Mouse (Mus musculus): ENCODE measurements around the gene Apip. TPM values are rescaled to one million over a fixed set of nuclear protein-coding genes. Genes with fewer than 3 reads are reported as not detected.
A peak's percentile ranks its signal among the peaks of the same experiment; 100 is the strongest.

Gene Apip
- 10 to 100 TPM; 18.8 to 25.9 TPM for total RNA-seq (2021)
- long read RNA-seq, experiment 1, partial matches to known transcripts: 5 of 14 reads
- long read RNA-seq, experiment 1, other reads (novel, unspliced or antisense): 3 of 14 reads
- long read RNA-seq, experiment 2, partial matches to known transcripts: 4 of 4 reads
- long read RNA-seq, experiment 2, other reads (novel, unspliced or antisense): 0 of 4 reads

GRCm38 (mm10) chr2:103073219-103073982, at the start of gene Apip, which contains the start of gene Pdhx:
Gene Apip, plus strand, starts transcription at chr2:103073675.
Gene Pdhx, minus strand, starts transcription at chr2:103073513.
- Histone ChIP-seq H3K4me3 (peak within 1 kb of the TSS; percentile 69), H3K27ac (peak within 1 kb of the TSS; percentile 83)
- peak; percentile 99 to 100 for DNase-seq (ENCODE audit: extremely low spot score in 1 of 2, low spot score in 2 of 2)
- intact Hi-C loops (cut with DNase I): loop anchor here (10.0 kb wide), 1 partner anchor 479 kb away; no protein-coding TSS in a partner anchor
- TF ChIP-seq CTCF (IDR thresholded peaks at IDR 0.05): no peak

- intact Hi-C loops (cut with DNase I): no loop called here
- H3K4me3 ChIP-seq: no peak overlapping the region
- no peak overlapping the region for H3K27ac ChIP-seq
- DNase-seq (ENCODE audit: extremely low spot score in 1 of 2, low spot score in 2 of 2): no peak
- no peak for TF ChIP-seq CTCF (IDR thresholded peaks at IDR 0.05)
These were observed 35.6 kb upstream of the Apip start for GRCm38 (mm10) chr2:103037831-103038230.

GRCm38 (mm10) chr2:103040896-103041295, 32.6 kb upstream of the Apip start:
- no peak for DNase-seq (ENCODE audit: extremely low spot score in 1 of 2, low spot score in 2 of 2)
- no peak overlapping the region for H3K27ac ChIP-seq
- no peak overlapping the region for H3K4me3 ChIP-seq
- no peak for TF ChIP-seq CTCF (IDR thresholded peaks at IDR 0.05)
- intact Hi-C loops (cut with DNase I): no loop called here

GRCm38 (mm10) chr2:103045286-103045685, 28.2 kb upstream of the Apip start:
- no peak for DNase-seq (ENCODE audit: extremely low spot score in 1 of 2, low spot score in 2 of 2)
- no peak for TF ChIP-seq CTCF (IDR thresholded peaks at IDR 0.05)
- intact Hi-C loops (cut with DNase I): no loop called here
- Histone ChIP-seq H3K4me3 (no peak overlapping the region), H3K27ac (no peak overlapping the region)

GRCm38 (mm10) chr2:103051937-103052893, 21.3 kb upstream of the Apip start:
- H3K4me3 ChIP-seq: no peak overlapping the region
- intact Hi-C loops (cut with DNase I): no loop called here
- no peak for DNase-seq (ENCODE audit: extremely low spot score in 1 of 2, low spot score in 2 of 2)

GRCm38 (mm10) chr2:103055820-103056219, 17.7 kb upstream of the Apip start:
- DNase-seq (ENCODE audit: extremely low spot score in 1 of 2, low spot score in 2 of 2): no peak
- Histone ChIP-seq H3K27ac (no peak overlapping the region), H3K4me3 (no peak overlapping the region)
- no peak for TF ChIP-seq CTCF (IDR thresholded peaks at IDR 0.05)
- intact Hi-C loops (cut with DNase I): no loop called here

More at GRCm38 (mm10) chr2:103051937-103052893, 21.3 kb upstream of the Apip start:
- no peak overlapping the region for H3K27ac ChIP-seq
- no peak for TF ChIP-seq CTCF (IDR thresholded peaks at IDR 0.05)

GRCm38 (mm10) chr2:103058266-103058665, 15.2 kb upstream of the Apip start:
- no peak overlapping the region for H3K4me3 ChIP-seq
- DNase-seq (ENCODE audit: extremely low spot score in 1 of 2, low spot score in 2 of 2): no peak
- no peak overlapping the region for H3K27ac ChIP-seq
- no peak for TF ChIP-seq CTCF (IDR thresholded peaks at IDR 0.05)
- intact Hi-C loops (cut with DNase I): no loop called here

- peak; percentile 65 for TF ChIP-seq CTCF (IDR thresholded peaks at IDR 0.05)
- Histone ChIP-seq H3K4me3 (no peak overlapping the region), H3K27ac (no peak overlapping the region)
- intact Hi-C loops (cut with DNase I): loop anchor here (5.0 kb wide), 2 partner anchors 261 to 386 kb away; no protein-coding TSS in a partner anchor
- DNase-seq (ENCODE audit: extremely low spot score in 1 of 2, low spot score in 2 of 2): no peak
These were observed 10.6 kb upstream of the Apip start for GRCm38 (mm10) chr2:103062865-103063264.

GRCm38 (mm10) chr2:103066683-103067551, 6.6 kb upstream of the Apip start:
- intact Hi-C loops (cut with DNase I): no loop called here
- TF ChIP-seq CTCF (IDR thresholded peaks at IDR 0.05): no peak
- no peak for DNase-seq (ENCODE audit: extremely low spot score in 1 of 2, low spot score in 2 of 2)
- H3K27ac ChIP-seq: no peak overlapping the region
- no peak overlapping the region for H3K4me3 ChIP-seq

GRCm38 (mm10) chr2:103067552-103068207, 5.8 kb upstream of the Apip start:
- intact Hi-C loops (cut with DNase I): no loop called here
- no peak overlapping the region for H3K4me3 ChIP-seq
- TF ChIP-seq CTCF (IDR thresholded peaks at IDR 0.05): no peak
- no peak for DNase-seq (ENCODE audit: extremely low spot score in 1 of 2, low spot score in 2 of 2)
- no peak overlapping the region for H3K27ac ChIP-seq

Measured in left cerebral cortex, adult 2 months (tissue).